ENCODE assay signal across 8 mouse cellular contexts in genomic region chr1:66468704-66469020, GRCm38 (mm10). TPM values are rescaled to one million over a fixed set of nuclear protein-coding genes. Genes with fewer than 3 reads are reported as not detected.
DNase-seq lines count a peak whose midpoint lies in the region; ATAC-seq and TF ChIP-seq lines count a peak whose summit lies in the region.

No protein-coding gene starts in this region.

- H3K4me1 ChIP-seq in kidney, postnatal 0 days (replicated peaks; ENCODE audit: insufficient read depth, low read length) = 0 out of 2 replicates have a peak, but pooled peaks cover 6% of the 10 kb centered on the region
- peaks cover 12% of the 10 kb centered on the region for H3K4me1 ChIP-seq in forebrain, embryonic 15.5 days
- peaks cover 7% of the 10 kb centered on the region for H3K4me1 ChIP-seq in midbrain, embryonic 15.5 days

- WGBS in kidney, postnatal 0 days = 13% methylated on average over 3 of the region's 3 CpGs
- WGBS in forebrain, embryonic 15.5 days = 8% methylated on average over 3 of the region's 3 CpGs
- WGBS in midbrain, embryonic 15.5 days = 4% methylated on average over 3 of the region's 3 CpGs

- intact Hi-C loops in gastrocnemius, adult 2 months (cut with DNase I) = no loop called here

- no peak for DNase-seq in kidney, postnatal 0 days (ENCODE audit: low spot score)
- DNase-seq in kidney, postnatal 25 days = no peak
- DNase-seq in cerebellum, adult 18-20 months = peak; percentile 71 to 80
- DNase-seq in gastrocnemius, adult 2 months = no peak
- no peak for DNase-seq in adrenal gland, adult 8-10 months
- DNase-seq in ovary, postnatal 36 days (ENCODE audit: low spot score) = no peak

- no peak overlapping the region for H3K27ac ChIP-seq in kidney, postnatal 0 days
- no peak overlapping the region for H3K27ac ChIP-seq in forebrain, embryonic 15.5 days (replicated peaks)
- peak overlapping the region; percentile 78; the same call in 1 of the 2 replicates for H3K27ac ChIP-seq in midbrain, embryonic 15.5 days
- H3K27ac ChIP-seq in gastrocnemius, adult 2 months = no peak overlapping the region

- H3K4me2 ChIP-seq in kidney, postnatal 0 days (ENCODE audit: low read length) = peak overlapping the region; percentile 64
- peak overlapping the region; percentile 92 for H3K4me2 ChIP-seq in forebrain, embryonic 15.5 days (replicated peaks)
- peak overlapping the region; percentile 63 for H3K4me2 ChIP-seq in midbrain, embryonic 15.5 days

- H3K36me3 ChIP-seq in kidney, postnatal 0 days (ENCODE audit: insufficient read depth, low read length) = no peaks in the 10 kb centered on the region
- no peaks in the 10 kb centered on the region for H3K36me3 ChIP-seq in forebrain, embryonic 15.5 days
- no peaks in the 10 kb centered on the region for H3K36me3 ChIP-seq in midbrain, embryonic 15.5 days (replicated peaks)

- no peaks in the 10 kb centered on the region for H3K27me3 ChIP-seq in kidney, postnatal 0 days (ENCODE audit: insufficient read depth, low read length)
- H3K27me3 ChIP-seq in forebrain, embryonic 15.5 days = no peaks in the 10 kb centered on the region
- no peaks in the 10 kb centered on the region for H3K27me3 ChIP-seq in midbrain, embryonic 15.5 days (replicated peaks)

- ATAC-seq in kidney, postnatal 0 days (replicated peaks; ENCODE audit: low FRiP score, low read depth) = no peak
- peak; percentile 65 for ATAC-seq in forebrain, embryonic 15.5 days (replicated peaks)
- ATAC-seq in midbrain, embryonic 15.5 days (replicated peaks) = peak; percentile 74

- no peak for TF ChIP-seq CTCF in kidney, postnatal 0 days (IDR thresholded peaks at IDR 0.05; ENCODE audit: low read depth)
- no peak for TF ChIP-seq CTCF in gastrocnemius, adult 2 months (IDR thresholded peaks at IDR 0.05)

- no peaks in the 10 kb centered on the region for H3K9me3 ChIP-seq in kidney, postnatal 0 days (replicated peaks; ENCODE audit: low read length)
- no peaks in the 10 kb centered on the region for H3K9me3 ChIP-seq in forebrain, embryonic 15.5 days
- H3K9me3 ChIP-seq in midbrain, embryonic 15.5 days = no peaks in the 10 kb centered on the region

- H3K9ac ChIP-seq in kidney, postnatal 0 days (ENCODE audit: low read depth, low read length) = no peak overlapping the region
- H3K9ac ChIP-seq in forebrain, embryonic 15.5 days (replicated peaks) = peak overlapping the region; percentile 81
- peak overlapping the region; percentile 70 for H3K9ac ChIP-seq in midbrain, embryonic 15.5 days

- H3K4me3 ChIP-seq in kidney, postnatal 0 days (replicated peaks; ENCODE audit: low read depth, low read length) = peak overlapping the region; percentile 36
- peak overlapping the region; percentile 83 for H3K4me3 ChIP-seq in forebrain, embryonic 15.5 days
- peak overlapping the region; percentile 64 for H3K4me3 ChIP-seq in midbrain, embryonic 15.5 days
- H3K4me3 ChIP-seq in gastrocnemius, adult 2 months = no peak overlapping the region

RNA-seq across cellular contexts. Expression of gene Unc80, which starts 0.5 kb away (rescaled TPM):
- polyA plus RNA-seq in kidney, postnatal 0 days (2015; fragmentation: Nextera tagmentation; extraction: Ambion mirVana) = 0.01 and 0.04 TPM in 2 replicates
- 2.0 and 3.9 TPM in 2 replicates for polyA plus RNA-seq in forebrain, embryonic 15.5 days (2015; fragmentation: Nextera tagmentation; extraction: Ambion mirVana)
- polyA plus RNA-seq in midbrain, embryonic 15.5 days (2015; fragmentation: Nextera tagmentation; extraction: Ambion mirVana) = 6.0 and 6.4 TPM in 2 replicates
- total RNA-seq in gastrocnemius, adult 2 months (2021) = not detected
- total RNA-seq in adrenal gland, adult 8-10 months (2022) = 10 to 100 TPM; 14.8 to 35.9 (median 22.2) TPM

Comparison
In these comparisons a context has a peak if more than half of its experiments do, and no peak if none do; other contexts are left out.
1. DNase-seq: peak in cerebellum, adult 18-20 months (2 of 2); none in kidney, postnatal 0 days (single experiment), kidney, postnatal 25 days (0 of 2), gastrocnemius, adult 2 months (single experiment), adrenal gland, adult 8-10 months (single experiment) and ovary, postnatal 36 days (single experiment).
2. Peak in every context shown above with its lines, with median percentiles within 50 percentile points of each other: H3K4me2 ChIP-seq.